ENCODE assay signal across 8 mouse cellular contexts in genomic region chr3:27466297-27466901, GRCm38 (mm10).
A peak's percentile ranks its signal among the peaks of the same experiment; 100 is the strongest.
DNase-seq lines count a peak whose midpoint lies in the region; ATAC-seq lines count a peak whose summit lies in the region.

No protein-coding gene starts in this region.

- DNase-seq in cerebellum, adult 9-10 months: peak; percentile 43
- DNase-seq in cerebellum, adult 8-10 months: no peak
- peak; percentile 63 for DNase-seq in right cerebral cortex, adult 18-20 months
- DNase-seq in right cerebral cortex, postnatal 25 days: no peak
- DNase-seq in layer of hippocampus, adult 18-20 months (ENCODE audit: low spot score in 2 of 2): peak; percentile 44 to 91
- peak; percentile 78 for DNase-seq in naive thymus-derived CD4-positive, alpha-beta T cell, adult 2 months (ENCODE audit: low read depth)
- DNase-seq in gastrocnemius, postnatal 25 days: no peak

- ATAC-seq in frontal cortex, adult (ENCODE audit: low TSS enrichment): peak; percentile 67

Comparison
In these comparisons a context has a peak if more than half of its experiments do, and no peak if none do; other contexts are left out.
1. DNase-seq: peak in cerebellum, adult 9-10 months (single experiment), right cerebral cortex, adult 18-20 months (single experiment), layer of hippocampus, adult 18-20 months (2 of 2) and naive thymus-derived CD4-positive, alpha-beta T cell, adult 2 months (single experiment); none in cerebellum, adult 8-10 months (single experiment), right cerebral cortex, postnatal 25 days (single experiment) and gastrocnemius, postnatal 25 days (single experiment).